Mouse (Mus musculus) kidney, embryonic 16.5 days (tissue): ENCODE results near the gene Mpl. TPM values are rescaled to one million over a fixed set of nuclear protein-coding genes. Genes with fewer than 3 reads are reported as not detected.
A peak's percentile ranks its signal among the peaks of the same experiment; 100 is the strongest.

Source experiments
- ATAC-seq: fragments of 200-750 bp; cut with Nextera tagmentation; 2 replicates; pipeline ENCODE4 v1.8.0; 2017; ENCODE audit warnings: moderate TSS enrichment; ENCODE audit not compliant: low FRiP score, low TSS enrichment
- H3K27ac ChIP-seq: fragments of 300-500 bp; sonication (generic); 2 replicates; pipeline ENCODE4 v1.5.1; 2014; ENCODE audit warnings: low read length
- H3K27me3 ChIP-seq: fragments of 300-500 bp; sonication (generic); 2 replicates; pipeline ENCODE4 v1.6.1; 2014; ENCODE audit warnings: low read length, control low read depth, mixed read lengths; ENCODE audit not compliant: insufficient read depth
- H3K36me3 ChIP-seq: fragments of 300-500 bp; sonication (generic); 2 replicates; pipeline ENCODE4 v1.6.1; 2014; ENCODE audit warnings: low read length, control low read depth, mixed read lengths; ENCODE audit not compliant: insufficient read depth
- H3K4me1 ChIP-seq: fragments of 300-500 bp; sonication (generic); 2 replicates; pipeline ENCODE4 v1.6.1; 2014; ENCODE audit warnings: low read length, control low read depth, mixed read lengths; ENCODE audit not compliant: insufficient read depth
- H3K4me2 ChIP-seq: fragments of 300-500 bp; sonication (generic); replicated peaks from 2 replicates; pipeline ENCODE4 v1.6.1; 2014; ENCODE audit warnings: low read depth, low read length
- H3K4me3 ChIP-seq: fragments of 300-500 bp; sonication (generic); 2 replicates; pipeline ENCODE4 v1.5.1; 2014; ENCODE audit warnings: mild to moderate bottlenecking, low read length
- H3K9ac ChIP-seq: fragments of 300-500 bp; sonication (generic); replicated peaks from 2 replicates; pipeline ENCODE4 v1.6.1; 2014; ENCODE audit warnings: low read length
- H3K9me3 ChIP-seq: fragments of 300-500 bp; sonication (generic); 2 replicates; pipeline ENCODE4 v1.6.1; 2016; ENCODE audit warnings: low read length, control low read depth
- WGBS: fragments of 180-500 bp; shearing (Covaris S2); extraction: QIAGEN DNeasy Blood & Tissue Kit; methylation state at CpG from one replicate; pipeline ENCODE4 v1.1.7; 2014; 5-methylcytosine and 5-hydroxymethylcytosine counted together
- polyA plus RNA-seq: library from polyadenylated mRNA; unstranded; fragments of >200 nt; fragmentation: Nextera tagmentation; extraction: Ambion mirVana; gene quantifications from 2 replicates; pipeline ENCODE4 v1.2.1, GENCODE M21; 2015

Mpl gene
- polyA plus RNA-seq, 1 experiment from 2014 or later = 0.30 TPM

DNA sequence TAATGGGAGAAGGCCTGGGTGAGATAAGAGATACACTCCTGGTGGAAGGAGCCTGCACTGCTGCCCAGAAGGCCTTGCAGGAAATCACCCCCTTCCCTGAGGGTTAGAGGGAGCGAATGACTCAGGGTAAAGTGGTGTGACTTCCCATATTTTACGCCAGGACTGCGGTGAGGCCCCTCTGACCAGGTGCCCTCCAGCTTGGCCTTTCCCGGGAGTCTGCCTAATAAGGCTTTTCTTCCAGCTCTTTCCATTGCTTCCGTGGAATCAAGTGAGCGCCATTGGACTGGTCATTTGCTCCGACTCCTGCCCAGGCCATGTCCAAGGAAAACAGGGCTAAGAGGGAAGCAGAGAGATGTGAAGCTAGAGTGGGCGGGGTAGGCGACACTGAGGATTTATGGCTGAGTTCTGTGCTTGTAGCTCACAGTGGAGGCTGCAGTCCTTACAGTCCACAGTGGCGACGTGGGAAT is 8.4 kb upstream of the Mpl start:
- Histone ChIP-seq H3K9me3 (no peaks in the 10 kb centered on the region), H3K36me3 (no peaks in the 10 kb centered on the region), H3K4me3 (peak overlapping the region; percentile 5; the same call in 1 of the 2 replicates), H3K27ac (peak overlapping the region; percentile 61; the same call in 1 of the 2 replicates), H3K4me1 (peaks cover 4% of the 10 kb centered on the region; the same call in 1 of the 2 replicates), H3K9ac (peak overlapping the region; percentile 3), H3K27me3 (no peaks in the 10 kb centered on the region; the same call in 1 of the 2 replicates), H3K4me2 (peak overlapping the region; percentile 37)
- ATAC-seq = peak; percentile 81
- WGBS = 5% methylated on average over 11 of the region's 11 CpGs

DNA sequence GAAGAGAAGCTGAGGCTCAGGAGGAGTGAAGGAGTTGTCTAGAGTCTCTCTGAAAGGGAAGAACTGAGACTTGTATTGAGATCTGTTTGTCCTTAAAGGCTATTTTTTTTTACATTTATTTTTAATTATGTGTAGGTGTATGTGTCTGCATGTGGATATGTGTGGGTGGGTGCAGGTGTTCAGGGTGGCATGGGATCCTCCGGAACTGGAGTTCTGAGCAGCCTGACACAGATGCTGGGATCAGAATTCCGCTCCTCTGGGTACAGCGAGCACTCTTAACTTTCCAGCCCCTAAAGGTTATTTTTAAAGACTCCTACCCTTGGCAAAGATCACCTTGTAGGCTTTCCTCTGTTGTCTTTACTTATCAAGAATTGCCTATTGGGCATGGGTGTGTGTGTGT is 7.6 kb upstream of the Mpl start:
- Histone ChIP-seq H3K27me3 (no peaks in the 10 kb centered on the region; the same call in 1 of the 2 replicates), H3K4me1 (peaks cover 4% of the 10 kb centered on the region; the same call in 1 of the 2 replicates), H3K36me3 (no peaks in the 10 kb centered on the region), H3K4me2 (no peak overlapping the region), H3K9me3 (no peaks in the 10 kb centered on the region), H3K4me3 (no peak overlapping the region), H3K27ac (no peak overlapping the region), H3K9ac (no peak overlapping the region)
- no peak for ATAC-seq
- WGBS = 94% methylated on average over 3 of the region's 3 CpGs

DNA sequence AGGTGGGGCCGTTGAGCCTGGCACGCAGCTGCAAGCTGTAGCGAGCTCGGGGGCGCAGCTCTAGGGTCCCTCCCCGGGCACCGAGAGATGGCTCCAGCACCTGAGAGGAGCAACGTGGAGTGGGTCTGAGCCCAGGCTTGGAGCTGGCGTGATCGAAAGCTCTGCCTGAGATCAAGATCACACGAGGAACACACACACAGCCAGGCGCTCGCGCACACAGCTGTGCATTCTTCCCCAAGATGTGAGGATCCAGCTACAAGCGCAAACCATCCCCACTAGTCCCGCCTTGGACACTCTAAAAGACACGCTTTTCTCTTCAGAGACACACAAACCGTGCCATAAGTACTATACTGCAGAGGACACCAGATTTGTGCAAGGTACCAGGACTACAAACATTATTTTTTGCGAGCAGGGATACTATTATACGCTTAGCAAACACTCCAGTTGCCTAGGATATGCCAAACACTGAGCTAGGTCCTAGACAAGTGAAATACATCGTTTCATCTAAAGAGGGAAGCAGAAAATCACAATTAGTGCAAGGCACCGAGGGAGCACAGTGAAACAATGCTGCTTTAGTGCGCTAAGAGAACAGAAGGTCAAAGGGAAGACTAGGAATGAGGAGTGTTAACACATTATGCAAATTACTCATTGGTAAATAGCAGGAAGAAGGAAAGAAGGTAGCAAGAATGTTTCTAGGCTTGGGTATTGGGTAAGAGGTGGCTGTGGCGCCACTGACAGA is 10.7 kb downstream of the Mpl start:
- no peak overlapping the region for H3K27ac ChIP-seq
- no peaks in the 10 kb centered on the region for H3K36me3 ChIP-seq
- H3K4me3 ChIP-seq = peak overlapping the region; percentile 39
- H3K4me2 ChIP-seq = peak overlapping the region; percentile 68
- 35% methylated on average over 24 of the region's 24 CpGs for WGBS
- ATAC-seq = peak; percentile 5; the same call in 1 of the 2 replicates
- H3K4me1 ChIP-seq = 0 out of 2 replicates have a peak, but pooled peaks cover 6% of the 10 kb centered on the region
- H3K9me3 ChIP-seq = no peaks in the 10 kb centered on the region
- no peaks in the 10 kb centered on the region for H3K27me3 ChIP-seq
- H3K9ac ChIP-seq = peak overlapping the region; percentile 56

DNA sequence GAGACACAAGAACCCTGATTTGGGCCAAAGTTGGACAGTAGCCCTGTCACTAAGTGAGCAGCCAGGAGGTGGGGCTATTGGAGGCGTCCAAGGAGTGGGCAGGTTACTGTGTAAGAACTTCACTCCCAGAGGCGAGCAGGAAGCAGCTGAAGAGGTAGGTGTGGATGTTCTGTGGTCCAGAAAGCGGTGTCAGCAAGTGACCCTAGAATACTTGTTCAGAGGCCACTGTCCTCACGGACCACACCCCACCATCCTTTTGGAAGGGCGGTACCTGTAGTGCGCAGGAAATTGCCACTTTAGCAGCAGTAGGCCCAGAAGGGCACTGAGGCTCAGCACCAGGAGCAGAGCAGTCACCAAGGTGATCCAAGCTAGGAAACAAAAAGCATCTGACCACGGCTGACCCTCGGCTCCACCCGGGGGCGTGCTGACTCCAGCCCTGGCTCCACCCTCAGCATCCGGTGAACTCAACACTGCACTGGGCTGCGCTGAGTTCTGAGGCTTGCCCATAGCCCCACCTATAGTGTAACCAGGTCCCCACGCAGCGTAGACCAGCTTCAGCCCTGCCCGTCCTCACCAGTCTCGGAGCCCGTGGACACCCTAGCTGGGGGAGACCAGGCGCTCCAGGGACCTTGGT is 11.4 kb downstream of the Mpl start:
- H3K4me2 ChIP-seq = peak overlapping the region; percentile 68
- 0 out of 2 replicates have a peak, but pooled peaks cover 6% of the 10 kb centered on the region for H3K4me1 ChIP-seq
- peak overlapping the region; percentile 56 for H3K9ac ChIP-seq
- H3K9me3 ChIP-seq = no peaks in the 10 kb centered on the region
- no peak overlapping the region for H3K27ac ChIP-seq
- peak; percentile 94 for ATAC-seq
- WGBS = 16% methylated on average over 18 of the region's 18 CpGs
- H3K4me3 ChIP-seq = peak overlapping the region; percentile 39
- H3K27me3 ChIP-seq = no peaks in the 10 kb centered on the region
- H3K36me3 ChIP-seq = no peaks in the 10 kb centered on the region

DNA sequence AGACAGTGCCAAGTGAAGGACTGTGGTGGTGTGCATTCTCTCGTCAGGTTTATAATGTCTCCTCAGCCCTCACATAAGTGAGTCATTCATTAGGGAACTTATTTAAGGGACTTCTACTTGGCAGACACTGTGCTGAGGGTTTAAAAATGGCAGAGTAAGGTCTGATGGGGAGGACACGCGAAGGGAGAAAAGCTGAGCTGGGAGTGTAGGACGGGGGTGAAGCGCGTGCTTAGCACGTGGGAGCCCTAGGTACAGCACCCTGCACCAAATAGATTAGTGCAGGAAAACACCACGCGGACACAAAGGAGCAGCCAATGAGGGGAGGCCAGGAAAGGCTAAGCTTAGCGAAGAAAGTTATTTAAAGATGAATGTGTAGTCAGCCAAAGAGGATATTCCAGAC is 12.2 kb downstream of the Mpl start:
- Histone ChIP-seq H3K36me3 (no peaks in the 10 kb centered on the region), H3K27ac (no peak overlapping the region), H3K4me2 (no peak overlapping the region), H3K27me3 (no peaks in the 10 kb centered on the region), H3K4me3 (no peak overlapping the region), H3K9ac (no peak overlapping the region), H3K9me3 (no peaks in the 10 kb centered on the region), H3K4me1 (0 out of 2 replicates have a peak, but pooled peaks cover 6% of the 10 kb centered on the region)
- no peak for ATAC-seq
- 86% methylated on average over 10 of the region's 10 CpGs for WGBS

DNA sequence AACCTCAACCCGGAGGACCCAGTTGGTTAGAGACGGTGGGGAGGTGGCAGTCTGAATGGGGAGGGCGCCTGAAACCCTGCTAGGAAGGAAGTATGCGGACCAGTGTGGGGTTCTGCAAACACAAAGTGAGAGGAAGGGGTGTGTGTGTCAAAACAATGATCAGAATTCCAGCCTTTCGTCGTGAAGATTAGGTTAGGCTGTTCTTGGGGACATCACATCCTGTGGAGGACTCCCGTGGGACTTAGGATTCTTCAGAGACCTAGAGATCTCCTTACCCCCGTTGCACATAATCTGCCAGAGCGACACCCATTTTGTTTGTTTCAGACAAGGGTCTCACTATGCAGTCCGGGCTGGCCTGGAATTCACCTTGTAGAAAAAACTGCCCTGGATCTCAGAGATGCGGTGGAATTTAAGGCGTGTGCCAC is 19.5 kb downstream of the Mpl start:
- Histone ChIP-seq H3K9me3 (no peaks in the 10 kb centered on the region), H3K27me3 (no peaks in the 10 kb centered on the region), H3K4me2 (peak overlapping the region; percentile 96), H3K4me3 (peak overlapping the region; percentile 82), H3K9ac (peak overlapping the region; percentile 90), H3K27ac (peak overlapping the region; percentile 94), H3K4me1 (peaks cover 39% of the 10 kb centered on the region), H3K36me3 (peaks cover 18% of the 10 kb centered on the region)
- 0 out of 2 replicates have a peak, but pooled peaks have one; percentile 7 for ATAC-seq
- 7% methylated on average over 12 of the region's 12 CpGs for WGBS

DNA sequence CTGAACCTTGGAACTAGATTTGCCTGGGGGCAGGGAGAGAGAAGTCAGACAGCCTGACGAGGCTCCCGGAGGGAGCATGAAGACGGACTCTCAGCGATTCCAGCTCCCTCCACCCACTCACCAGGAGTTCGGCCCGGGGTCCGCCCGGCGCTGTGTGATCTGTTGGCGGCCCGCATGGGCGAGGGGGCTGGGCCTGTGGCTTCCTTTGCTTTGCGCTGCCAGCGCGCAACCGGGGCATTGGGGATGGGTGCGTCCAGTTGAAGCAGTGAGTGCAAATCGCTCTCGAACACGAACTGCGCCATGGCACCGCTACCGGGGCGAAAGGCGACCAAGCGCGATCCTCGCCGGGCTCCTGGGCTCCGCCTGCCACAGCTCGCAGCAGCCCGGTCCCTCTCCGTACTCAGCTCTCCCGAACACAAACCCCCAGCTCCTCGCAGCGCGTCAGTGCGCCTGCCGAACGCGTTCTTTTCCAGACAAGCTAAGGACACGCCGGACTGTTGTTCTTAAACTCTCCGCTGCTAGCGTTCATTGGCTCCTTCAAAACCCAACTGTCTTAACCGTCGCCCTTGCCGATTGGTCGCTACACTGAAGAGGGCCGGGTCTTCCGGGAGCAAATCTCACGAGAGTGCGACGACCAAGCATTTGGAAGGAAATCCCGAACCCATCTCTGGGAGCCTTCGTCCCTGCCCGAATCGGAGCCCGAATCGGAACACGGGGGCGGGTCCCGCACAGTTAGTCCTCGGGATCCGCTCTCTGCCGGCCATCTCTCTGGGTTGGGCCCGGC is 20.3 kb downstream of the Mpl start, which contains the start of gene Cdc20:
Gene Cdc20, minus strand, starts transcription at position 533 of the 784 bp plus-strand sequence.
- no peaks in the 10 kb centered on the region for H3K9me3 ChIP-seq
- peaks cover 42% of the 10 kb centered on the region for H3K4me1 ChIP-seq
- peak within 1 kb of the TSS; percentile 82 for H3K4me3 ChIP-seq
- H3K4me2 ChIP-seq = peak within 1 kb of the TSS; percentile 96
- H3K9ac ChIP-seq = peak within 1 kb of the TSS; percentile 90
- peak; percentile 96 for ATAC-seq
- peak within 1 kb of the TSS; percentile 94 for H3K27ac ChIP-seq
- under 1% methylated on average over 67 of the region's 67 CpGs for WGBS
- peaks cover 27% of the 10 kb centered on the region for H3K36me3 ChIP-seq
- H3K27me3 ChIP-seq = no peaks in the 10 kb centered on the region

DNA sequence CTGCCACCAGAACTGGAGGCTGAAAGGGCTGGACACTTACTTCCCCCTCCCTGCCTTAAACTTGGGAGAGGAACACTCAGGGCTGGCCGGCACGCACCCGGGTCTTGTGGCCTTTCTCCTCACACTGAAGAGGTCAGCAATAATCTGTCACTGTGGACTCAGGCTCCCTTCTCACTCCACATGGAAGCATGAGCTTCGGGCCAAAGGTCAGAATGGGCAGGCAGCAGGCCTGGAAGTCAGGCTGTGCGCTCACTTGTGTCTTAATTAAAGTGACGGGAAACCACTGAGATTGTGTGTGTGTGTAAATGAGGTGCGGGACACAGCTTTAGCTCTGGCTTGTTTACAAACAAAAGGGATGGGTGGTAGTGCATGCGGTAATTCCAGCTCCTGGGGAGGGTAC is 25.0 kb downstream of the Mpl start:
- H3K4me1 ChIP-seq = peaks cover 54% of the 10 kb centered on the region
- 74% methylated on average over 8 of the region's 8 CpGs for WGBS
- no peak overlapping the region for H3K4me3 ChIP-seq
- no peak overlapping the region for H3K9ac ChIP-seq
- H3K36me3 ChIP-seq = peaks cover 41% of the 10 kb centered on the region
- ATAC-seq = no peak
- H3K27ac ChIP-seq = no peak overlapping the region
- no peak overlapping the region for H3K4me2 ChIP-seq
- H3K27me3 ChIP-seq = no peaks in the 10 kb centered on the region
- no peaks in the 10 kb centered on the region for H3K9me3 ChIP-seq

DNA sequence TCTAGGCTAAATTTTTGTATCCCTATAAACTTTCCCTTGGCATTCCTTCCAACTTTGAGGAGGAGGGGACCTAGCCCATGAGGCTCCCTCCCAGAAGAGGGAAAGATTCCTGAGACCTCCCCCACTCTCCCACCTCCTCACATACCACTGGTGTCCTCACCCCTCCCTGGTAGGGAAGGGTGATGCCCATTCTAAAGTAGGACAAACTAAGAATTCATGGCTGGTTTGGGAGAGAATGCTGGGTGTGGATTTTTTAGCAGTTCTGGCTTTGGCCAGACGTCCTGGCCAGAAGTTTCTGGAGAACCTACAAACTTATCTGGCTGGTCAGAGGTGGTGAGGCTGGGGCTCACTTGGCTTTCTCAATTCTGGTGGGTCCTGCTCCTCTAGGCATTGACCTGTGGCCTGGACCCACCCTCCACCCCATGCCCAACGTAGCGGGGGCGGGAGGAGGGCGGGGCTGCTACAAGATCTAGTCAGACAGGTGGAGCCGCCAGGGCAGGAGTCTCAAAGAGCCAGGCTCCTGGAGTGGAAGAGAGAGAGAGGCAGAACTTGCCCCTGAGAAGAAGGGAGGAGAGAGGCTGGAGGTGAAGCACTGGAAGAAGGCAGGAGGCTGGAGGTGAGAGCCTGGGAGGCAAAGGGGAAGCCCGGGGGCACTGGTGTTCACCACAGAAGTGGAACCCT is 28.0 kb downstream of the Mpl start:
- 44% methylated on average over 7 of the region's 7 CpGs for WGBS

More for the DNA sequence above, 28.0 kb downstream of the Mpl start:
- H3K9me3 ChIP-seq = no peaks in the 10 kb centered on the region
- H3K27ac ChIP-seq = peak overlapping the region; percentile 83
- peaks cover 34% of the 10 kb centered on the region for H3K36me3 ChIP-seq
- H3K27me3 ChIP-seq = no peaks in the 10 kb centered on the region
- peak overlapping the region; percentile 85 for H3K9ac ChIP-seq
- H3K4me1 ChIP-seq = peaks cover 35% of the 10 kb centered on the region
- no peak for ATAC-seq
- peak overlapping the region; percentile 77 for H3K4me3 ChIP-seq
- peak overlapping the region; percentile 79 for H3K4me2 ChIP-seq
